Mouse (Mus musculus): ENCODE measurements around the gene Tgtp2.

DNA sequence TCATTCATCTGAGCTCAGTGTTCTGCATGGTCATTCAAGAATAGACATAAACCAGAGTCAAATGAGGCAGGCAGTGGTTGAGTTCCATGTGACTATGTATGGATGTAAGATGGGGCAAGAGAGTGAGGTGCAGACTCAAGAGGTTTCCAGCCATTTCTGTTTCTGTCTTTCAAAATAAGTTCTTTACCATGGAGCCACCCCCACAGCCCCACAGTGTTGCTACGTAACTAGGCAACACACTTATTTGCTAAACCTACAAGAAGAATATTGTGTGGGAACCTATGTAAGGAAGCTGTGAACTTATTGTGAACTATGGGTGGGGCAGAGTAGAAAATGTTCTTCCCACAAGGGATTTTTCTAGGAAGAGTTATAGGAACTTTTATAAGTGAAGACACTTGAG is 19.1 kb upstream of the Tgtp2 start:
- TF ChIP-seq CTCF (IDR thresholded peaks at IDR 0.05; ENCODE audit: low read depth): no peak
- no peak for TF ChIP-seq EP300 (optimal IDR thresholded peaks at IDR 0.05)

All from stomach, postnatal 0 days (tissue).